Mouse (Mus musculus) thymus, adult 2 months (tissue): ENCODE measurements around the gene Zmat5. TPM values are rescaled to one million over a fixed set of nuclear protein-coding genes. Genes with fewer than 3 reads are reported as not detected.

Experiments
- DNase-seq: peaks from one replicate; pipeline ENCODE4 v3.0.0; 2021
- H3K27ac ChIP-seq: fragments of 200-500 bp; 2 replicates; pipeline ENCODE4 v1.5.1; 2012; ENCODE audit warnings: low read length, control low read depth; ENCODE audit not compliant: control insufficient read depth, insufficient read depth
- H3K27me3 ChIP-seq: fragments of 200-500 bp; 2 replicates; pipeline ENCODE4 v1.6.1; 2012; ENCODE audit warnings: mild to moderate bottlenecking, low read length, moderate library complexity, mixed read lengths; ENCODE audit not compliant: control insufficient read depth, insufficient read depth
- H3K36me3 ChIP-seq: fragments of 200-500 bp; 2 replicates; pipeline ENCODE4 v1.6.1; 2012; ENCODE audit warnings: mild to moderate bottlenecking, low read length, moderate library complexity; ENCODE audit not compliant: control insufficient read depth, insufficient read depth
- H3K4me1 ChIP-seq: fragments of 200-500 bp; replicated peaks from 2 replicates; pipeline ENCODE4 v1.6.1; 2012; ENCODE audit warnings: low read length; ENCODE audit not compliant: control insufficient read depth, insufficient read depth
- H3K4me3 ChIP-seq: fragments of 200-500 bp; 2 replicates; pipeline ENCODE4 v1.5.1; 2012; ENCODE audit warnings: mild to moderate bottlenecking, low read length, control low read depth, moderate library complexity; ENCODE audit not compliant: control insufficient read depth, insufficient read depth
- CTCF ChIP-seq: fragments of 200-500 bp; IDR thresholded peaks from 2 replicates; pipeline ENCODE4 v1.5.1; 2012; ENCODE audit warnings: mild to moderate bottlenecking, control low read depth, low read length, moderate library complexity, borderline replicate concordance; ENCODE audit not compliant: control insufficient read depth, poor library complexity, insufficient read depth; ENCODE audit errors: extremely low read depth
- POLR2A ChIP-seq: fragments of 200-500 bp; IDR thresholded peaks from 2 replicates; pipeline ENCODE4 v1.6.1; 2012; ENCODE audit warnings: mild to moderate bottlenecking, low read length, control low read depth, moderate library complexity; ENCODE audit not compliant: control insufficient read depth, poor library complexity, insufficient read depth; ENCODE audit errors: extremely low read depth
- WGBS: fragments of 180-500 bp; shearing (Covaris S2); methylation state at CpG from one replicate; pipeline ENCODE4 v1.1.7; 2018; 5-methylcytosine and 5-hydroxymethylcytosine counted together
- polyA plus RNA-seq: library from polyadenylated mRNA; depleted of rRNA; stranded (reverse); fragments of >200 nt; gene quantifications from 2 replicates; pipeline ENCODE4 v1.2.3, GENCODE M21; 2012

Gene Zmat5
- polyA plus RNA-seq, 1 experiment, result 73.8 TPM

GRCm38 (mm10) chr11:4674593-4674992 lies 29.9 kb upstream of the Zmat5 start:
- H3K27ac ChIP-seq, result no peak overlapping the region

GRCm38 (mm10) chr11:4675126-4675562 lies 29.3 kb upstream of the Zmat5 start:
- no peaks in the 10 kb centered on the region for H3K27me3 ChIP-seq
- 87% methylated on average over 6 of the region's 6 CpGs for WGBS
- H3K4me1 ChIP-seq, result no peaks in the 10 kb centered on the region
- no peak overlapping the region for H3K27ac ChIP-seq
- 0 out of 2 replicates have a peak, but pooled peaks cover 5% of the 10 kb centered on the region for H3K36me3 ChIP-seq
- no peak for DNase-seq
- no peak for TF ChIP-seq CTCF
- no peak for TF ChIP-seq POLR2A
- H3K4me3 ChIP-seq, result no peak overlapping the region

More at GRCm38 (mm10) chr11:4674593-4674992, 29.9 kb upstream of the Zmat5 start:
- Histone ChIP-seq H3K4me1 (no peaks in the 10 kb centered on the region), H3K4me3 (no peak overlapping the region), H3K36me3 (0 out of 2 replicates have a peak, but pooled peaks cover 5% of the 10 kb centered on the region), H3K27me3 (no peaks in the 10 kb centered on the region)
- TF ChIP-seq CTCF (no peak), POLR2A (no peak)
- no peak for DNase-seq
- 95% methylated on average over 1 of the region's 1 CpGs for WGBS

- H3K36me3 ChIP-seq, result peaks cover 7% of the 10 kb centered on the region; the same call in 1 of the 2 replicates
- H3K4me1 ChIP-seq, result no peaks in the 10 kb centered on the region
- 98% methylated on average over 6 of the region's 6 CpGs for WGBS
- no peak overlapping the region for H3K27ac ChIP-seq
- DNase-seq, result no peak
- no peaks in the 10 kb centered on the region for H3K27me3 ChIP-seq
- TF ChIP-seq POLR2A (no peak), CTCF (no peak)
- H3K4me3 ChIP-seq, result no peak overlapping the region
Observed at GRCm38 (mm10) chr11:4675693-4676092, 28.8 kb upstream of the Zmat5 start.

- TF ChIP-seq POLR2A (no peak), CTCF (no peak)
- DNase-seq, result no peak
- Histone ChIP-seq H3K36me3 (peaks cover 18% of the 10 kb centered on the region; the same call in 1 of the 2 replicates), H3K27ac (no peak overlapping the region), H3K27me3 (no peaks in the 10 kb centered on the region), H3K4me3 (no peak overlapping the region), H3K4me1 (no peaks in the 10 kb centered on the region)
- 98% methylated on average over 7 of the region's 7 CpGs for WGBS
Observed at GRCm38 (mm10) chr11:4677250-4677872, 27.1 kb upstream of the Zmat5 start.

GRCm38 (mm10) chr11:4678700-4679440 lies 25.6 kb upstream of the Zmat5 start:
- DNase-seq, result no peak
- no peaks in the 10 kb centered on the region for H3K4me1 ChIP-seq
- no peak overlapping the region for H3K4me3 ChIP-seq
- H3K27me3 ChIP-seq, result no peaks in the 10 kb centered on the region
- no peak overlapping the region for H3K27ac ChIP-seq
- WGBS, result 97% methylated on average over 13 of the region's 13 CpGs
- peaks cover 26% of the 10 kb centered on the region for H3K36me3 ChIP-seq
- TF ChIP-seq POLR2A (no peak), CTCF (no peak)

GRCm38 (mm10) chr11:4679441-4679832 lies 25.0 kb upstream of the Zmat5 start:
- Histone ChIP-seq H3K27ac (no peak overlapping the region), H3K4me3 (no peak overlapping the region), H3K27me3 (no peaks in the 10 kb centered on the region), H3K4me1 (no peaks in the 10 kb centered on the region), H3K36me3 (peaks cover 20% of the 10 kb centered on the region)
- no peak for DNase-seq
- TF ChIP-seq CTCF, result no peak
- no peak for TF ChIP-seq POLR2A
- WGBS, result over 99% methylated on average over 12 of the region's 12 CpGs

GRCm38 (mm10) chr11:4680126-4680525 lies 24.4 kb upstream of the Zmat5 start:
- no peaks in the 10 kb centered on the region for H3K27me3 ChIP-seq
- DNase-seq, result no peak
- 99% methylated on average over 3 of the region's 3 CpGs for WGBS
- peaks cover 20% of the 10 kb centered on the region for H3K36me3 ChIP-seq
- TF ChIP-seq CTCF (no peak), POLR2A (no peak)
- H3K27ac ChIP-seq, result no peak overlapping the region
- H3K4me3 ChIP-seq, result no peak overlapping the region
- no peaks in the 10 kb centered on the region for H3K4me1 ChIP-seq
